Mouse (Mus musculus) c-Kit-positive CD71-positive TER-119-positive erythroid progenitor cells, embryonic 14.5 days (primary cell): ENCODE results near the gene Olfr347.

Experiments used
- DNase-seq: peaks from one replicate; pipeline ENCODE4 v3.0.0-alpha.2; 2013; ENCODE audit warnings: low spot score

Olfr347 gene

DNA sequence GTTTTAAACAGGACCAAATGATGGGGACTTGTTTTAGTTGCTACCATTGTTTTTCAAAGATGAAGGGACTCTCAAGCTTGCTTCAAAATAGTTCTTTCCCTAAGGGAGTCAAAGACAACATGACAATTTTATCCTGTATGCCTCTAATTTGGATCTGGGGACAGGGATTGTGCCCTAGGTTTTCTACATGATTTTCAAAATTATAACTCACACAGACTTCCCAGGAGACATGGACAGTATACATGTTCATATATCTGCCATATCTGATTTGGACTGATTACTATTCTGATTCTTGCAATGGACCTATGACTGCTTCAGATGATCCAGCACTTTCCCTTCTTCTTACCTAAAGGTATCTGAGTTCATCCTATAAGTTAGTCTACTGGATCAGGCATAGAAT is at the start of gene Olfr347:
Olfr347 (plus strand) TSS at position 301 of the 400 bp plus-strand sequence.
- DNase-seq = no peak

DNA sequence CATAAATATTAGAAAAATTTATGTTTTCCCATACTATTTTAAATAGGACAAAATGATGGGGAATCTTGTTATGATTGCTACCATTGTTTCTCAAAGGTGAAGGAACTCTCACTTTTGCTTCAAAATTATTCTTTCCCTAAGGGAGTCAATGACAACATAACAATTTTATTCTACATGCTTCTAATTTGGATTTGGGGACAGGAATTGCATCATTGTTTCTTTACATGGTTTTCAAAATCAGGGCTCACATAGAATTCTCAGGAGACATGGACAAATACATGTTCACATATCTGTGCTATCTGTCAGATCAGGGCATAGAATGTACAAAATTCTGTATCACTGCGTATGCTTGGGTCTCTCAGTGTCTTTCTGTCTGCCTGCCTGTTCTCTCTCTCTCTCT is 46.2 kb upstream of the Olfr347 start, which contains the start of gene Olfr346:
Olfr346 (plus strand) TSS at position 301 of the 400 bp plus-strand sequence.
- DNase-seq = no peak

DNA sequence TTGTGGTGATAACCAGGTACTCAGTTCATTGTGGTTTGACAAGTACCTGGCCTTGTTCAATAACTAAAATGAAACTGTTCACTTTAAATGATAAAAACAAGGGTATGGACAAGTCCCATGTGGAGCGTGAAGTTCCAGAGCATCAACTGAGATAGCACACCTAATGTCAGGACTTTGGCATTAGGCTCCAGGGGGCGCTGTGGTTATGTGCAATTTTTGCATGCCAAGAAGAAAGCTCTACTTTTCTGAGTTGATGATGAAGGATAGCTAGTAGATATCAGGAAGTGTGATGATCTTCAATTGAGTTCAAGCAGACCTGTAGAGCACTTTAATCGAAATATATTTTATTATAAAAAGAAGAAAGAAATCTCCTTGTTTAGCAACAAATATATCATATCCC is 4.5 kb downstream of the Olfr347 start:
- peak; percentile 0 for DNase-seq

DNA sequence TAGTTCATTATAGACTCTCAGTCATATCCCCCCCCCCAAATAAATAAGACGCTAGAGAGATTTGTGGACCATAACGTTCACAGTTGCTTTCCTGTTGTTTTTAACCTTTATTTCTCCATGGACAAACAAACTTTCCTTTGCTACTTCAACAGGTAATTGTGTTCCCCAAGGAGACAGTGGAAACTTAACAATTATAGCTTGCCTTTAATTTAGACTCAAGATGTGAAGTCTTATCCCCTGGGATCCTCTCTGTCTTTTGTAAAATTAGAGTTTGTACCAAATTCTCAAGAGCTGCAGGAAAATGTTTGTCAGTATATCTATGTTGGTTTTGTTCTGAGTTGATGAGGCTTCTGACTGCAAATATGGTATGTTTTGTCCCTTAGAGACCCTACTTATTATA is 52.3 kb downstream of the Olfr347 start, which contains the start of gene Olfr348:
Olfr348 (plus strand) TSS at position 301 of the 400 bp plus-strand sequence.
- no peak for DNase-seq
